Mouse (Mus musculus) limb, embryonic 11.5 days (tissue): ENCODE results near the gene Sptan1. TPM values are rescaled to one million over a fixed set of nuclear protein-coding genes. Genes with fewer than 3 reads are reported as not detected.
A peak's percentile ranks its signal among the peaks of the same experiment; 100 is the strongest.

ENCODE experiments used
- ATAC-seq: fragments of 200-750 bp; cut with Nextera tagmentation; 2 replicates; pipeline ENCODE4 v1.8.0; 2017; ENCODE audit warnings: low read depth; ENCODE audit not compliant: insufficient number of reproducible peaks, low FRiP score, low TSS enrichment
- DNase-seq: peaks from one replicate; pipeline ENCODE4 v3.0.0-alpha.2; 2015; ENCODE audit warnings: low spot score
- H3K27ac ChIP-seq: fragments of 300-500 bp; sonication (generic); replicated peaks from 2 replicates; pipeline ENCODE4 v1.5.1; 2014; ENCODE audit warnings: low read depth, mild to moderate bottlenecking, low read length
- H3K27me3 ChIP-seq: fragments of 300-500 bp; sonication (generic); 2 replicates; pipeline ENCODE4 v1.6.1; 2014; ENCODE audit warnings: mild to moderate bottlenecking, low read length, mixed read lengths; ENCODE audit not compliant: control insufficient read depth, insufficient read depth
- H3K36me3 ChIP-seq: fragments of 300-500 bp; sonication (generic); 2 replicates; pipeline ENCODE4 v1.6.1; 2014; ENCODE audit warnings: mild to moderate bottlenecking, low read length, moderate library complexity, mixed read lengths; ENCODE audit not compliant: control insufficient read depth, insufficient read depth
- H3K4me1 ChIP-seq: fragments of 300-500 bp; sonication (generic); 2 replicates; pipeline ENCODE4 v1.6.1; 2014; ENCODE audit warnings: low read length, mixed read lengths; ENCODE audit not compliant: control insufficient read depth, insufficient read depth
- H3K4me2 ChIP-seq: fragments of 300-500 bp; sonication (generic); 2 replicates; pipeline ENCODE4 v1.6.1; 2014; ENCODE audit warnings: low read depth, mild to moderate bottlenecking, moderate library complexity; ENCODE audit not compliant: severe bottlenecking
- H3K4me3 ChIP-seq: fragments of 300-500 bp; sonication (generic); 2 replicates; pipeline ENCODE4 v1.5.1; 2014; ENCODE audit warnings: low read depth, low read length
- H3K9ac ChIP-seq: fragments of 300-500 bp; sonication (generic); 2 replicates; pipeline ENCODE4 v1.6.1; 2014; ENCODE audit warnings: mild to moderate bottlenecking, low read length
- H3K9me3 ChIP-seq: fragments of 300-500 bp; sonication (generic); 2 replicates; pipeline ENCODE4 v1.6.1; 2016; ENCODE audit warnings: low read length; ENCODE audit not compliant: control insufficient read depth
- WGBS: fragments of 180-500 bp; shearing (Covaris S2); extraction: QIAGEN DNeasy Blood & Tissue Kit; methylation state at CpG from one replicate; pipeline ENCODE4 v1.1.7; 2014; 5-methylcytosine and 5-hydroxymethylcytosine counted together
- polyA plus RNA-seq: library from polyadenylated mRNA; unstranded; fragments of >200 nt; fragmentation: Nextera tagmentation; extraction: Ambion mirVana; gene quantifications from 2 replicates; pipeline ENCODE4 v1.2.1, GENCODE M21; 2014

Sptan1 gene
- polyA plus RNA-seq, 1 experiment from 2014 or later, result 89.9 TPM

- DNase-seq (no peak), ATAC-seq (no peak)
- H3K36me3 ChIP-seq, result no peaks in the 10 kb centered on the region
- H3K9ac ChIP-seq, result no peak overlapping the region
- no peaks in the 10 kb centered on the region for H3K27me3 ChIP-seq
- no peak overlapping the region for H3K27ac ChIP-seq
- 87% methylated on average over 3 of the region's 3 CpGs for WGBS
- H3K9me3 ChIP-seq, result no peaks in the 10 kb centered on the region
- no peak overlapping the region for H3K4me3 ChIP-seq
- H3K4me1 ChIP-seq, result peaks cover 5% of the 10 kb centered on the region; the same call in 1 of the 2 replicates
- H3K4me2 ChIP-seq, result no peak overlapping the region
These were observed 91.4 kb downstream of the Sptan1 start for GRCm38 (mm10) chr2:30056736-30057135.

- Histone ChIP-seq H3K4me3 (no peak within 1 kb of the TSS), H3K27me3 (no peaks in the 10 kb centered on the region), H3K27ac (no peak within 1 kb of the TSS), H3K9me3 (no peaks in the 10 kb centered on the region), H3K36me3 (no peaks in the 10 kb centered on the region), H3K4me1 (peaks cover 5% of the 10 kb centered on the region; the same call in 1 of the 2 replicates), H3K4me2 (no peak within 1 kb of the TSS), H3K9ac (no peak within 1 kb of the TSS)
- ATAC-seq (0 out of 2 replicates have a peak, but pooled peaks have one; percentile 55), DNase-seq (peak; percentile 62)
- 45% methylated on average over 12 of the region's 12 CpGs for WGBS
These were observed 92.0 kb downstream of the Sptan1 start, which contains the start of gene Set for GRCm38 (mm10) chr2:30057223-30057904. Gene Set, plus strand, starts transcription at chr2:30057378.

- Histone ChIP-seq H3K9me3 (no peaks in the 10 kb centered on the region), H3K27me3 (no peaks in the 10 kb centered on the region), H3K27ac (no peak overlapping the region), H3K4me1 (peaks cover 8% of the 10 kb centered on the region; the same call in 1 of the 2 replicates), H3K36me3 (no peaks in the 10 kb centered on the region), H3K9ac (no peak overlapping the region), H3K4me3 (no peak overlapping the region), H3K4me2 (no peak overlapping the region)
- DNase-seq (no peak), ATAC-seq (no peak)
- WGBS, result 59% methylated on average over 5 of the region's 5 CpGs
These were observed 93.1 kb downstream of the Sptan1 start for GRCm38 (mm10) chr2:30058418-30058817.

GRCm38 (mm10) chr2:30061215-30062166 is 96.1 kb downstream of the Sptan1 start:
- H3K9me3 ChIP-seq, result no peaks in the 10 kb centered on the region
- DNase-seq (peak; percentile 87), ATAC-seq (peak; percentile 7; the same call in 1 of the 2 replicates)
- H3K27ac ChIP-seq, result peak overlapping the region; percentile 86
- WGBS, result 8% methylated on average over 37 of the region's 37 CpGs
- peak overlapping the region; percentile 77 for H3K9ac ChIP-seq
- H3K4me3 ChIP-seq, result peak overlapping the region; percentile 60
- H3K4me2 ChIP-seq, result peak overlapping the region; percentile 65
- no peaks in the 10 kb centered on the region for H3K36me3 ChIP-seq
- no peaks in the 10 kb centered on the region for H3K27me3 ChIP-seq
- H3K4me1 ChIP-seq, result peaks cover 22% of the 10 kb centered on the region

- peak; percentile 80 for DNase-seq
- Histone ChIP-seq H3K36me3 (no peaks in the 10 kb centered on the region), H3K4me3 (peak overlapping the region; percentile 60), H3K9me3 (no peaks in the 10 kb centered on the region), H3K27ac (peak overlapping the region; percentile 86), H3K27me3 (no peaks in the 10 kb centered on the region), H3K4me1 (peaks cover 22% of the 10 kb centered on the region), H3K4me2 (peak overlapping the region; percentile 65), H3K9ac (peak overlapping the region; percentile 77)
- no peak for ATAC-seq
- under 1% methylated on average over 40 of the region's 40 CpGs for WGBS
These were observed 97.1 kb downstream of the Sptan1 start for GRCm38 (mm10) chr2:30062249-30063093.

GRCm38 (mm10) chr2:30063235-30063634 is 97.9 kb downstream of the Sptan1 start:
- peak overlapping the region; percentile 65 for H3K4me2 ChIP-seq
- peaks cover 22% of the 10 kb centered on the region for H3K4me1 ChIP-seq
- no peaks in the 10 kb centered on the region for H3K27me3 ChIP-seq
- DNase-seq, result no peak
- H3K27ac ChIP-seq, result no peak overlapping the region; the same call in 1 of the 2 replicates
- H3K36me3 ChIP-seq, result peaks cover under 1% of the 10 kb centered on the region; the same call in 1 of the 2 replicates
- H3K9me3 ChIP-seq, result no peaks in the 10 kb centered on the region
- H3K4me3 ChIP-seq, result peak overlapping the region; percentile 60
- H3K9ac ChIP-seq, result peak overlapping the region; percentile 77
- ATAC-seq, result no peak
- 8% methylated on average over 8 of the region's 8 CpGs for WGBS

- H3K27ac ChIP-seq, result no peak overlapping the region
- peaks cover 22% of the 10 kb centered on the region for H3K4me1 ChIP-seq
- 10% methylated on average over 3 of the region's 3 CpGs for WGBS
These were observed 98.4 kb downstream of the Sptan1 start for GRCm38 (mm10) chr2:30063791-30064190.

More at GRCm38 (mm10) chr2:30063791-30064190, 98.4 kb downstream of the Sptan1 start:
- Histone ChIP-seq H3K4me2 (peak overlapping the region; percentile 65), H3K9me3 (no peaks in the 10 kb centered on the region), H3K4me3 (peak overlapping the region; percentile 60), H3K36me3 (peaks cover 2% of the 10 kb centered on the region; the same call in 1 of the 2 replicates), H3K9ac (peak overlapping the region; percentile 77; the same call in 1 of the 2 replicates), H3K27me3 (no peaks in the 10 kb centered on the region)
- ATAC-seq (no peak), DNase-seq (no peak)
